Mouse (Mus musculus): Measurements from ENCODE around the gene H2-DMa. TPM values are rescaled to one million over a fixed set of nuclear protein-coding genes. Genes with fewer than 3 reads are reported as not detected.
A peak's percentile ranks its signal among the peaks of the same experiment; 100 is the strongest.

The H2-DMa gene
- 218 and 235 TPM in 2 replicates for polyA plus RNA-seq (2012; rRNA removed)

- no peak for DNase-seq (ENCODE audit: low read depth, low spot score)
- under 1% methylated on average over 96 of the region's 96 CpGs for WGBS
Observed at GRCm38 (mm10) chr17:34119249-34120179, at the start of gene H2-DMa. H2-DMa (plus strand) TSS chr17:34119541.

GRCm38 (mm10) chr17:34072091-34072490 lies 47.2 kb upstream of the H2-DMa start:
- DNase-seq (ENCODE audit: low read depth, low spot score), result no peak
- WGBS, result 61% methylated on average over 5 of the region's 5 CpGs

GRCm38 (mm10) chr17:34075271-34075670 lies 44.1 kb upstream of the H2-DMa start:
- peak; percentile 33 for DNase-seq (ENCODE audit: low read depth, low spot score)
- 37% methylated on average over 7 of the region's 7 CpGs for WGBS

- under 1% methylated on average over 9 of the region's 9 CpGs for WGBS
- DNase-seq (ENCODE audit: low read depth, low spot score), result peak; percentile 65
Observed at GRCm38 (mm10) chr17:34077549-34077948, 41.8 kb upstream of the H2-DMa start.

- WGBS, result 60% methylated on average over 4 of the region's 4 CpGs
- no peak for DNase-seq (ENCODE audit: low read depth, low spot score)
Observed at GRCm38 (mm10) chr17:34078148-34078547, 41.2 kb upstream of the H2-DMa start.

- WGBS, result 84% methylated on average over 11 of the region's 11 CpGs
- no peak for DNase-seq (ENCODE audit: low read depth, low spot score)
Observed at GRCm38 (mm10) chr17:34079002-34079401, 40.3 kb upstream of the H2-DMa start.

GRCm38 (mm10) chr17:34079621-34080020 lies 39.7 kb upstream of the H2-DMa start:
- WGBS, result 25% methylated on average over 5 of the region's 5 CpGs
- DNase-seq (ENCODE audit: low read depth, low spot score), result peak; percentile 57

- WGBS, result 11% methylated on average over 8 of the region's 8 CpGs
- no peak for DNase-seq (ENCODE audit: low read depth, low spot score)
Observed at GRCm38 (mm10) chr17:34083104-34083503, 36.2 kb upstream of the H2-DMa start.

- no peak for DNase-seq (ENCODE audit: low read depth, low spot score)
- WGBS, result 51% methylated on average over 2 of the region's 2 CpGs
Observed at GRCm38 (mm10) chr17:34087386-34087785, 32.0 kb upstream of the H2-DMa start.

- no peak for DNase-seq (ENCODE audit: low read depth, low spot score)
- 68% methylated on average over 11 of the region's 11 CpGs for WGBS
Observed at GRCm38 (mm10) chr17:34088124-34088523, 31.2 kb upstream of the H2-DMa start.

- DNase-seq (ENCODE audit: low read depth, low spot score), result no peak
- 58% methylated on average over 7 of the region's 7 CpGs for WGBS
Observed at GRCm38 (mm10) chr17:34090923-34091322, 28.4 kb upstream of the H2-DMa start.

- no peak for DNase-seq (ENCODE audit: low read depth, low spot score)
- 42% methylated on average over 11 of the region's 11 CpGs for WGBS
Observed at GRCm38 (mm10) chr17:34092197-34092875, 27.0 kb upstream of the H2-DMa start, which contains the start of gene H2-Oa. H2-Oa (plus strand) TSS chr17:34092340.

GRCm38 (mm10) chr17:34093199-34093874 lies 26.0 kb upstream of the H2-DMa start:
- no peak for DNase-seq (ENCODE audit: low read depth, low spot score)

GRCm38 (mm10) chr17:34094283-34095035 lies 24.9 kb upstream of the H2-DMa start:
- WGBS, result 85% methylated on average over 27 of the region's 27 CpGs
- no peak for DNase-seq (ENCODE audit: low read depth, low spot score)

More at GRCm38 (mm10) chr17:34093199-34093874, 26.0 kb upstream of the H2-DMa start:
- WGBS, result 43% methylated on average over 7 of the region's 7 CpGs

GRCm38 (mm10) chr17:34096497-34097010 lies 22.8 kb upstream of the H2-DMa start:
- DNase-seq (ENCODE audit: low read depth, low spot score), result no peak
- 39% methylated on average over 3 of the region's 3 CpGs for WGBS

- WGBS, result 78% methylated on average over 5 of the region's 5 CpGs
- DNase-seq (ENCODE audit: low read depth, low spot score), result no peak
Observed at GRCm38 (mm10) chr17:34097272-34097671, 22.1 kb upstream of the H2-DMa start.

- no peak for DNase-seq (ENCODE audit: low read depth, low spot score)
- WGBS, result 25% methylated on average over 10 of the region's 10 CpGs
Observed at GRCm38 (mm10) chr17:34098709-34099479, 20.4 kb upstream of the H2-DMa start.

- 23% methylated on average over 5 of the region's 5 CpGs for WGBS
- DNase-seq (ENCODE audit: low read depth, low spot score), result no peak
Observed at GRCm38 (mm10) chr17:34099531-34099930, 19.8 kb upstream of the H2-DMa start.
